Mouse (Mus musculus) kidney, postnatal 25 days (tissue): Measurements from ENCODE around the gene Cog3.
A peak's percentile ranks its signal among the peaks of the same experiment; 100 is the strongest.

Experiments
- DNase-seq, 2 experiments: peaks; one replicate each; pipeline ENCODE4 v3.0.0; 2021; ENCODE audit warnings: mixed read lengths in 2 of 2

Gene Cog3

GRCm38 (mm10) chr14:75758401-75758800, 4.1 kb upstream of the Cog3 start:
- DNase-seq: no peak

- no peak for DNase-seq
Observed at GRCm38 (mm10) chr14:75757821-75758220, 3.5 kb upstream of the Cog3 start.

- peak in 1 of 2 experiments; percentile 30 for DNase-seq
Observed at GRCm38 (mm10) chr14:75756971-75757370, 2.7 kb upstream of the Cog3 start.

- no peak for DNase-seq
Observed at GRCm38 (mm10) chr14:75753206-75753605, 1.1 kb downstream of the Cog3 start.

GRCm38 (mm10) chr14:75751040-75751439, 3.3 kb downstream of the Cog3 start:
- no peak for DNase-seq

- no peak for DNase-seq
Observed at GRCm38 (mm10) chr14:75749123-75749522, 5.2 kb downstream of the Cog3 start.

- no peak for DNase-seq
Observed at GRCm38 (mm10) chr14:75747960-75748359, 6.4 kb downstream of the Cog3 start.

- no peak for DNase-seq
Observed at GRCm38 (mm10) chr14:75741904-75742303, 12.4 kb downstream of the Cog3 start.

GRCm38 (mm10) chr14:75735597-75735996, 18.7 kb downstream of the Cog3 start:
- no peak for DNase-seq

GRCm38 (mm10) chr14:75732631-75733030, 21.7 kb downstream of the Cog3 start:
- no peak for DNase-seq

GRCm38 (mm10) chr14:75731361-75731760, 23.0 kb downstream of the Cog3 start:
- no peak for DNase-seq

GRCm38 (mm10) chr14:75728111-75728510, 26.2 kb downstream of the Cog3 start:
- DNase-seq: no peak

GRCm38 (mm10) chr14:75727046-75727445, 27.3 kb downstream of the Cog3 start:
- peak; percentile 83 to 87 for DNase-seq

- DNase-seq: no peak
Observed at GRCm38 (mm10) chr14:75722816-75723215, 31.5 kb downstream of the Cog3 start.

- DNase-seq: peak in 1 of 2 experiments; percentile 53
Observed at GRCm38 (mm10) chr14:75721977-75722563, 32.2 kb downstream of the Cog3 start.

- no peak for DNase-seq
Observed at GRCm38 (mm10) chr14:75720121-75720520, 34.2 kb downstream of the Cog3 start.

GRCm38 (mm10) chr14:75716410-75716809, 37.9 kb downstream of the Cog3 start:
- DNase-seq: no peak

GRCm38 (mm10) chr14:75713661-75714060, 40.7 kb downstream of the Cog3 start:
- DNase-seq: no peak

GRCm38 (mm10) chr14:75712687-75713086, 41.6 kb downstream of the Cog3 start:
- DNase-seq: no peak

- no peak for DNase-seq
Observed at GRCm38 (mm10) chr14:75711731-75712130, 42.6 kb downstream of the Cog3 start.

GRCm38 (mm10) chr14:75708986-75709385, 45.3 kb downstream of the Cog3 start:
- DNase-seq: peak; percentile 31 to 71

- DNase-seq: no peak
Observed at GRCm38 (mm10) chr14:75707771-75708170, 46.5 kb downstream of the Cog3 start.

GRCm38 (mm10) chr14:75706647-75707046, 47.7 kb downstream of the Cog3 start:
- DNase-seq: peak; percentile 58 to 76

- DNase-seq: no peak
Observed at GRCm38 (mm10) chr14:75697928-75698327, 56.4 kb downstream of the Cog3 start.

- no peak for DNase-seq
Observed at GRCm38 (mm10) chr14:75696096-75696495, 58.2 kb downstream of the Cog3 start.
